ENCODE assay signal across 8 mouse cellular contexts in genomic region chr11:106134580-106135528, GRCm38 (mm10). TPM values are rescaled to one million over a fixed set of nuclear protein-coding genes. Genes with fewer than 3 reads are reported as not detected.
DNase-seq lines count a peak whose midpoint lies in the region; ATAC-seq lines count a peak whose summit lies in the region.

No protein-coding gene starts in this region.

- H3K4me2 ChIP-seq in embryonic facial prominence, embryonic 13.5 days = no peak overlapping the region
- H3K4me2 ChIP-seq in heart, embryonic 14.5 days (ENCODE audit: low read length) = peak overlapping the region; percentile 56
- H3K4me2 ChIP-seq in kidney, embryonic 16.5 days (replicated peaks; ENCODE audit: low read depth, low read length) = peak overlapping the region; percentile 24

- peak overlapping the region; percentile 37; the same call in 1 of the 2 replicates for H3K9ac ChIP-seq in embryonic facial prominence, embryonic 13.5 days
- peak overlapping the region; percentile 53 for H3K9ac ChIP-seq in heart, embryonic 14.5 days (ENCODE audit: low read length)
- peak overlapping the region; percentile 14; the same call in 1 of the 2 replicates for H3K9ac ChIP-seq in kidney, embryonic 16.5 days (replicated peaks; ENCODE audit: low read length)

- H3K4me3 ChIP-seq in embryonic facial prominence, embryonic 13.5 days = no peak overlapping the region
- no peak overlapping the region for H3K4me3 ChIP-seq in heart, embryonic 14.5 days (ENCODE audit: control insufficient read depth in 1 of 2, insufficient read depth in 1 of 2, low read depth in 1 of 2, low read length in 2 of 2)
- H3K4me3 ChIP-seq in kidney, embryonic 16.5 days (ENCODE audit: low read length) = no peak overlapping the region

- no peak for ATAC-seq in embryonic facial prominence, embryonic 13.5 days (ENCODE audit: insufficient number of reproducible peaks, insufficient read depth, low FRiP score, low TSS enrichment, low read depth)
- peak; percentile 88 for ATAC-seq in heart, embryonic 14.5 days (ENCODE audit: insufficient number of reproducible peaks, insufficient read depth, low FRiP score, low read depth)
- ATAC-seq in kidney, embryonic 16.5 days (ENCODE audit: low FRiP score, low TSS enrichment) = peak; percentile 89

- peaks cover 37% of the 10 kb centered on the region for H3K36me3 ChIP-seq in embryonic facial prominence, embryonic 13.5 days
- H3K36me3 ChIP-seq in heart, embryonic 14.5 days (ENCODE audit: control insufficient read depth, insufficient read depth, low read length) = peaks cover 44% of the 10 kb centered on the region
- H3K36me3 ChIP-seq in kidney, embryonic 16.5 days (ENCODE audit: insufficient read depth, low read length) = peaks cover 12% of the 10 kb centered on the region; the same call in 1 of the 2 replicates

- H3K9me3 ChIP-seq in embryonic facial prominence, embryonic 13.5 days = no peaks in the 10 kb centered on the region
- H3K9me3 ChIP-seq in heart, embryonic 14.5 days (ENCODE audit: control insufficient read depth, low read length) = no peaks in the 10 kb centered on the region
- no peaks in the 10 kb centered on the region for H3K9me3 ChIP-seq in kidney, embryonic 16.5 days (ENCODE audit: low read length)

- H3K4me1 ChIP-seq in embryonic facial prominence, embryonic 13.5 days = no peaks in the 10 kb centered on the region; the same call in 1 of the 2 replicates
- H3K4me1 ChIP-seq in heart, embryonic 14.5 days (ENCODE audit: control insufficient read depth in 2 of 2, insufficient read depth in 2 of 2, low read length in 2 of 2) = peaks cover 7 to 25% of the 10 kb centered on the region in 2 experiments
- peaks cover 16% of the 10 kb centered on the region; the same call in 1 of the 2 replicates for H3K4me1 ChIP-seq in kidney, embryonic 16.5 days (ENCODE audit: insufficient read depth, low read length)

- 41% methylated on average over 8 of the region's 8 CpGs for WGBS in embryonic facial prominence, embryonic 13.5 days
- 9% methylated on average over 8 of the region's 8 CpGs for WGBS in heart, embryonic 14.5 days
- 38% methylated on average over 8 of the region's 8 CpGs for WGBS in kidney, embryonic 16.5 days

- no peaks in the 10 kb centered on the region for H3K27me3 ChIP-seq in embryonic facial prominence, embryonic 13.5 days
- H3K27me3 ChIP-seq in heart, embryonic 14.5 days (ENCODE audit: control insufficient read depth, insufficient read depth, low read length) = no peaks in the 10 kb centered on the region
- no peaks in the 10 kb centered on the region for H3K27me3 ChIP-seq in kidney, embryonic 16.5 days (ENCODE audit: insufficient read depth, low read length)

- peak overlapping the region; percentile 76 for H3K27ac ChIP-seq in embryonic facial prominence, embryonic 13.5 days
- peak overlapping the region; percentile 85 to 93 for H3K27ac ChIP-seq in heart, embryonic 14.5 days (replicated peaks in 1 of 2; ENCODE audit: control insufficient read depth in 1 of 2, insufficient read depth in 1 of 2, low read depth in 2 of 2, low read length in 2 of 2)
- H3K27ac ChIP-seq in kidney, embryonic 16.5 days (ENCODE audit: low read length) = peak overlapping the region; percentile 95

- peak; percentile 26 for DNase-seq in embryo, embryonic 10.5 days (ENCODE audit: low spot score)
- no peak for DNase-seq in embryo, embryonic 10 days (ENCODE audit: low spot score)
- DNase-seq in ZHBTc4 (ENCODE audit: low read depth, low spot score) = peak; percentile 45
- DNase-seq in lung, postnatal 36 days = peak; percentile 96
- peak; percentile 75 for DNase-seq in skeletal muscle tissue, adult 2 months (ENCODE audit: low read depth, low spot score)

RNA-seq across cellular contexts. Expression of gene Gm10840, which starts 25.8 kb away (rescaled TPM):
- not detected in 2 replicates for polyA plus RNA-seq in embryonic facial prominence, embryonic 13.5 days (2015; fragmentation: Nextera tagmentation; extraction: Ambion mirVana)
- not detected in 2 replicates for polyA plus RNA-seq in heart, embryonic 14.5 days (2014; fragmentation: Nextera tagmentation; extraction: Ambion mirVana)
- polyA plus RNA-seq in kidney, embryonic 16.5 days (2015; fragmentation: Nextera tagmentation; extraction: Ambion mirVana) = not detected in 2 replicates

RNA-seq across cellular contexts. Expression of gene Limd2, which starts 25.8 kb away (rescaled TPM):
- 367 and 452 TPM in 2 replicates for polyA plus RNA-seq in embryonic facial prominence, embryonic 13.5 days (2015; fragmentation: Nextera tagmentation; extraction: Ambion mirVana)
- polyA plus RNA-seq in heart, embryonic 14.5 days (2014; fragmentation: Nextera tagmentation; extraction: Ambion mirVana) = 80.2 and 84.6 TPM in 2 replicates
- polyA plus RNA-seq in kidney, embryonic 16.5 days (2015; fragmentation: Nextera tagmentation; extraction: Ambion mirVana) = 207 and 214 TPM in 2 replicates

RNA-seq across cellular contexts. Expression of gene Map3k3, which starts 50.4 kb away (rescaled TPM):
- 25.1 and 25.6 TPM in 2 replicates for polyA plus RNA-seq in embryonic facial prominence, embryonic 13.5 days (2015; fragmentation: Nextera tagmentation; extraction: Ambion mirVana)
- polyA plus RNA-seq in heart, embryonic 14.5 days (2014; fragmentation: Nextera tagmentation; extraction: Ambion mirVana) = 26.6 and 28.6 TPM in 2 replicates
- polyA plus RNA-seq in kidney, embryonic 16.5 days (2015; fragmentation: Nextera tagmentation; extraction: Ambion mirVana) = 12.7 and 22.6 TPM in 2 replicates
